Mouse (Mus musculus) telencephalon, adult 2 months (tissue): ENCODE data around the gene 4931422A03Rik.
"Not testable (repeated sequence)": the region's sequence is repeated elsewhere in the genome, so short reads cannot be mapped to it uniquely, and the experiment has no call there.

Experiments used
- DNase-seq: peaks from one replicate; pipeline ENCODE4 v3.0.0-alpha.2; 2011; ENCODE audit warnings: low read depth, low spot score

Gene 4931422A03Rik

GRCm38 (mm10) chr2:104027458-104028138, 563 bp downstream of the 4931422A03Rik start, which contains the start of gene Fbxo3:
Fbxo3 (plus strand) TSS chr2:104027721.
- no peak for DNase-seq

DNA sequence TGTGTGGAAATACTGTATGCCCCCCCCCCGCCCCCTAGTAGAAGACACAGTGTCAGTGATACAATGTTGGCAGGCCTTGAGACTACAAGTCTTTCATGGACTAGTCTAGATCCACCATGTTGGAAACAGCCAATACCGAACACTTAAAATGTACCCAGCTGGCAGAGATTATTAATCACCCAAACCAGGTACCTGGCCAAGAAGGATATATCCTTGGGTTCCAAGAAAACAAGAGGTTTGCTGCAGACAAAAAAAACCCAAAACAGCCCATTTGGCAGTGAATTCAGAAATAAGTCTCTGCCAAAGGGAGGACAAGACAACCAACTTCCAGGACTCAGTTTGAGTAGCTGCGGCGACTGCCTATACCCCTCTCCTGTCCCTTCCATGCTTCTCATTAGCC, 3.5 kb downstream of the 4931422A03Rik start:
- DNase-seq: no peak

GRCm38 (mm10) chr2:104023096-104023495, 5.1 kb downstream of the 4931422A03Rik start:
- no peak for DNase-seq

- not testable (repeated sequence) for DNase-seq
These were observed 19.3 kb downstream of the 4931422A03Rik start for GRCm38 (mm10) chr2:104008853-104009252.

- DNase-seq: no peak
These were observed 20.2 kb downstream of the 4931422A03Rik start for GRCm38 (mm10) chr2:104007793-104008519.

- no peak for DNase-seq
These were observed 25.3 kb downstream of the 4931422A03Rik start for GRCm38 (mm10) chr2:104002711-104003413.

GRCm38 (mm10) chr2:104001861-104002260, 26.3 kb downstream of the 4931422A03Rik start:
- no peak for DNase-seq

GRCm38 (mm10) chr2:104001076-104001475, 27.1 kb downstream of the 4931422A03Rik start:
- no peak for DNase-seq

DNA sequence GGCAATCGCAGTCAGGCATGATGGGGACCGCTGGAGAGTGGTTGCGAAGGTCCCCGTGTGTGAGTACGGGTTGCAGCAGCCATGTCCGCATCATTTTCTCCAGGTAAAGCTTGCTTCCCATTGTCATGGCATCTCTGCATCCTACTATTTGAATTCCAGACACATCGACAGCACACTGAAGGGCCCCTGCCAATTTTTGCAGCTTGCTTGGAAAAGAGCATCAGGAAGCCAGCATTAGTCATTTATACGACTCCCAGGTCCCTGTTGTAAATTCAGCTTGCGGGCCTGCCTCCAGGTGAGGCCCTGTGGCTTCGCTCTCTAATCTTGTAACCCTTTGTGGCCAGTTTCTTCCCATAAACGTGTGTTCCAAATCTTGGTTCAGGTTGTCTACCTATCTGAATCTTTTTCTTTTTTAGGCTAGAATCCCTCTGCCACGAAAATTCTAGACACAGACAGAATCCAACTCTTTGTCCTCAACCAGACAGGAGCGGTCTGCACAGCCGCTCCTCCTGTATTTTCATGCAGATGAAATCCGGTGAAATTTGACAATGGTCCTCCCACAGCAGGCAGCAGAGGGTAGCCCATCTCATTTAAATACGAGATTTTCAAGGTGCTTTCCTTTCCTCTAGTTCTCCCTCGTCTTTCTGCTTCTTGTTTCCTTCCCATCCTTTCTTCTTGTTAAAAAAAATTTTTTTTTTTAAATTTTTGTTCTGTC, 35.4 kb downstream of the 4931422A03Rik start:
- no peak for DNase-seq

DNA sequence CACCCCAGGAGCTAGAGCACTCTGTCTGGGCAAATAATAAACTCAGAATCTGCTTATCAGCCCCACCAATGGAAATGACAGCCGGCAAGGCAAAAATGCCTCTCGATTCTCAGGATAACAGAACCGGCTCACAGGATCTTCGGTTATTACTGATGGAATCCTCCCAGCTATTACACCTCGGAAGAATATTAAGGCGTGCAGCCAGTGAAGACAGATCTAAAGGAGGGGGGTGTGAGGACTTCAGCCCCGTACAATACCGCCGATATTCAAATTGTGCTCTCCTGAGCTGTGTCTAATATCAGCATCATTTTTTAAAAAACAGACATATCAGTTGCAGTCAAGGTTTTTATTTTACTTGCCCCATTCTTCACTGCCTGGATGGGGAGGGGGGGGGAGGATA, 36.0 kb downstream of the 4931422A03Rik start:
- no peak for DNase-seq

DNA sequence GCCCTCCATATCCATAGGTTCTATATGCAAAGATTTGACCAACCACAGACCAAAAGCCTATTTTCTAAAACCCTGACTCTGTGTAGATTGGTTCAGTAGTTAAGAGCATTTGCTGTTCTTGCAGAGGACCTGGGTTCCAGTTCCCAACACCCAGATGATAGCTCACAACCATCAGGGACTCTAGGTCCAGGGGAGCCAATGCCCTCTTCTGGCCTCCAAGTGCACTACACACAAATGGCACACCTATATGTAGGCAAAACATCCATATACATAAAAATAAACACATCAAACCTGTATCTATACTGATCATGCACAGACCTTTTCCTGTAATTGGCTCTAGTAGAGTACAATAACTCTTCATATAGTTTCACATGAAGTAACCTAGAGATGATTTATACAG, 36.9 kb downstream of the 4931422A03Rik start:
- DNase-seq: no peak

GRCm38 (mm10) chr2:103989724-103990123, 38.4 kb downstream of the 4931422A03Rik start:
- no peak for DNase-seq

- DNase-seq: not testable (repeated sequence)
These were observed 40.6 kb downstream of the 4931422A03Rik start for GRCm38 (mm10) chr2:103987595-103987994.

DNA sequence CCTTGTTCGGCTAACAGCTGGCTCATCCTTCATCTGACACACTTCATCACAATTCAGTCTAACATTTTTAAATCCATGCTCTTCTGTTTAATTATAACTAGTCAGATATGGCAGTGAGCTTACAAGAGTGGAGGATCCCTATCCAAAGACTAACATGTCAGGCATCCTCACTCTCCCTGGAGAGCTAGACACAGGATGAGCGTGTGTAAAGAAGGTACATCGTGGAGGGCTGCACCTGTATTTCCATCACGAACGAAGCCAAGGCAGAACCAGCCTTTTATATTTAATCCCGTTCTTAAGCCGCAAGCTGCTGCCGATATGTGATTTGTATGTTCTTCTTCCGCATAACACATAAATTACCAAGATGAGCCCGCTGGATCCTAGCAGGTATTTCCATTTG, 45.0 kb downstream of the 4931422A03Rik start:
- DNase-seq: no peak

DNA sequence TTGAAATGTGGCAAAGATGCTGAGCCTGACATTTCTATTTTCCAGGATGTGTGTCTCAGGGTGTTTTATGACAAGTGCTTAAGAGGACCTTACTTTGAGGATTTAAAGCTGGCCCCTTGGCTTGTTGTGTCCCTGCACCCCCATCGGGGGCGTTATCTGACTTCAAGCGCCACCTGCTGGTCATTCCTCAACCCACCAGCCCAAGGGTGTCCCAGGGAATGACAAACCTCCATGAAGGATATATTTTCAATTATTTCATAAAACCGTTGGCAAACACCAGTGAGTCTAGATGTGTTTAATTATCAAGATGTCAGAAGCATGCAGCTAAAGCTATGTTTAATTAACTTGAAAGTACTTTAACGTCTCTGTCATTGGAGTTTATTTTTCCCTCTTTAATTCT, 45.9 kb downstream of the 4931422A03Rik start:
- DNase-seq: no peak

GRCm38 (mm10) chr2:103977716-103978115, 50.4 kb downstream of the 4931422A03Rik start:
- no peak for DNase-seq

- no peak for DNase-seq
These were observed 50.9 kb downstream of the 4931422A03Rik start for GRCm38 (mm10) chr2:103977216-103977615.

DNA sequence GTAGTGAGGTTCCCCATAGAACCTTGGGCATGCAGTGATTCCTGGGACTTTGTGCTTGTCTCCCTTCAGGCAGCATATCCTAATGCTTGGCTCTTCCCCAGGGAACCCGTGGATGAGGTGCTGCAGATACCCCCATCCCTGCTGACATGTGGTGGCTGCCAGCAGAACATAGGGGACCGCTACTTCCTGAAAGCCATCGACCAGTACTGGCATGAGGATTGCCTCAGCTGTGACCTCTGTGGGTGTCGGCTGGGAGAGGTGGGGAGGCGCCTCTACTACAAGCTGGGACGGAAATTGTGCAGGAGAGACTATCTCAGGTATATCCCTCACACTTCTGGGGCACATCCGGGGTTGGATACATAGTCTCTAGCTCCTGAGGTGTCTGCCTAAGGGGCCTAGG, 52.3 kb downstream of the 4931422A03Rik start:
- no peak for DNase-seq

GRCm38 (mm10) chr2:103971838-103972237, 56.3 kb downstream of the 4931422A03Rik start:
- no peak for DNase-seq

DNA sequence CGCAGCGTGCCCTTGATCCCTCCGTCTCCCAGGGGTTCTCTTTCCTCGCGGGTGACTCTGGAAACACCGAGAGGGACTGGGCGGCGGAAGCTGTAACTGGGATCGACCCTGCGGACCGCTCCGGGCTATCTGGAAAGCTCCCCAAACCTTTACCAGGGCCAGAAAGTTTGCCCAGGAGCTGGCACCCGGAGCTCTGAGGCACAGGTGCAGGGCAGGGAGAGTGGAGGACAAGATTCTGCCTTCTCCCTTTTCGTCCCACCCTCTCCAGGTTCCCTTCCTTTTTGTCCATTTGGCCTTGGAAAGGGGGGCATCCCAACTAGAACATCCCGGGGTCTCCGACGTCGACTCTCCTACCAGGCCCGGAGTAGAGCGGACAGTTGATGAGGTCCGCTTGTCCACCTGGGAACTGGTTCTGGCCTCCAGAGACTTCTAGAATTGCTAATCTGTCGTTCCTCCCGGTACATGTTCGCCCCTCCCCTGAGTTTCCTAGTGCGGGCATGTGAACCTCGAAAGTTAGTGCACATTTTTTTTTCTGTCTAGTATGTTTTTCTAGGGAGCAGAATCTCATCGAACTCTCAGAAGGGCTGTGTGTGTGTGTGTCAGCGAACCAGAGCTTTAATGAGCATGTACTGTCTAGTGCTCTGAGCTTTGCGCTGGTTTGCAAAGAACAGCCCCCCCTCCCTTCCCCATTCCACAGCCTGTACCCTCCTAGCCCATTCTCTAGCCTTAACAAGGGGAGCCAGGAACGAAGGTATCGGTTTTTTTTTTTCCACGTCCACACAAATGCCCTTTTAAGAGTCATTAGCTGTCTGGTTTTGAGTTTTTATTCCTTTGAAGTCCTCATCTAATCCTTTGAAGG, 57.1 kb downstream of the 4931422A03Rik start:
- no peak for DNase-seq
